11 mouse cellular contexts compared by ENCODE assay signal in the genomic region with DNA sequence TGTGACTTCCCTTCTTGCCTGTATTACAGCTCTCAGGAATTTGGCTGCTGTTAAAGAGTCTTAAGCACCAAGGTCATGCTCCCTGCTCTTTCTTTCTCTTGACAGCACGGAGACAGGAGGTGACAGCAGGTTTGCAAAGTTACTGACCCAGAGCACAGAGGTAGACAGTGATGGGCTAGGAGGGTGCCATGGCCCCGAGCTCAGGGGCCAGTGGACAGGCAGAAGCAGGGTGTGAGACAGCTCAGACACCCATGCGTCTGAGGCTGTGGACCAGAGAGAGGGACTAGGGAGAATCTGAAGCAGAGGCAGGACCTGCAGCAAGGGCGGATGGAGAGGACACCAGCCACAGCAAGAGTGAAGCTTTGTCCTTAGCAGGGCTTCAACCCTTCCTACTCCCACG.
"Had no signal": no experiment of that assay in that cellular context is flagged by ENCODE, and none has a peak within 500 bp of the region (broad histone marks: within the 10 kb centered on the region; RNA-seq: fewer than 3 reads in every experiment).

No protein-coding gene starts in this region.

- H3K4me2 ChIP-seq: limb, embryonic 13.5 days; neural tube, embryonic 12.5 days had no signal

- H3K27me3 ChIP-seq: neural tube, embryonic 12.5 days had no signal

- DNase-seq: kidney, postnatal 10 days; left cerebral cortex, postnatal 4 days; lung, adult 18-20 months; lung, postnatal 36 days; thymus, postnatal 4 days had no signal

- H3K4me1 ChIP-seq: limb, embryonic 13.5 days; neural tube, embryonic 12.5 days had no signal

- H3K9ac ChIP-seq: limb, embryonic 13.5 days; liver, embryonic 14.5 days; neural tube, embryonic 12.5 days had no signal

- ATAC-seq: intestine, embryonic 16.5 days; lung, postnatal 0 days had no signal

- H3K27ac ChIP-seq: limb, embryonic 13.5 days; liver, embryonic 14.5 days; neural tube, embryonic 12.5 days; stomach, postnatal 0 days had no signal

- H3K9me3 ChIP-seq: limb, embryonic 13.5 days; neural tube, embryonic 12.5 days had no signal

- H3K4me3 ChIP-seq: limb, embryonic 13.5 days; neural tube, embryonic 12.5 days had no signal

- H3K36me3 ChIP-seq: limb, embryonic 13.5 days; neural tube, embryonic 12.5 days had no signal
